ENCODE assay signal across 36 mouse cellular contexts in the genomic region with DNA sequence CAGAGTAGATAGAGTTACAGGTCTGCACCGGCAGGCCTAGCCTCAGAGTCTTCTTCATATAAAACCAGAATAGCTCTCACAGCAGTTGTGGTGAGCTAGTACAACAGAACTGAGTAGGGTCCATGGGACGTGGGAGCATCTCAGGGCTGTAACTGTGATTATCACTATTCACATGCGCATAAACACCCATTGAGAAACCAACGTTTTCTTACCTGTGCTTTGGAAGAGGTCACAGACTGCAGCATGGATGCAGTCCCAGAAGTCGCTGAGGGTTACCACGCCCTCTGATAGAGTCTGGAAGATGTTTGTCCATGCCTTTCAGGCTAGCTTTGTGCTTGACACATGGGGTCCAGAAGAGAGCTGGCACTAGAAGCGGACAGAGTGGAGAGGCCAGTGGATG. TPM values are rescaled to one million over a fixed set of nuclear protein-coding genes. Genes with fewer than 3 reads are reported as not detected.
A peak's percentile ranks its signal among the peaks of the same experiment; 100 is the strongest.
DNase-seq lines count a peak whose midpoint lies in the region; ATAC-seq and TF ChIP-seq lines count a peak whose summit lies in the region.
"Had no signal": no experiment of that assay in that cellular context is flagged by ENCODE, and none has a peak within 500 bp of the region (broad histone marks: within the 10 kb centered on the region; RNA-seq: fewer than 3 reads in every experiment).

No protein-coding gene starts in this region.

- TF ChIP-seq CTCF in ES-Bruce4 (IDR thresholded peaks at IDR 0.05; ENCODE audit: low read depth, low read length), result no peak

- TF ChIP-seq EP300 in ES-Bruce4 (IDR thresholded peaks at IDR 0.05; ENCODE audit: insufficient read depth, low read depth, low read length), result no peak

- no peaks in the 10 kb centered on the region for H3K9me3 ChIP-seq in neural tube, embryonic 13.5 days
- H3K9me3 ChIP-seq in neural tube, embryonic 15.5 days (replicated peaks), result no peaks in the 10 kb centered on the region
- H3K9me3 ChIP-seq in ES-Bruce4 (replicated peaks; ENCODE audit: control insufficient read depth, insufficient read depth, low read length, poor library complexity, severe bottlenecking) (no peaks in the 10 kb centered on the region), ES-E14 (ENCODE audit: control insufficient read depth, insufficient read depth, low read depth, low read length) (no peaks in the 10 kb centered on the region)
- H3K9me3 ChIP-seq: embryonic facial prominence, embryonic 15.5 days had no signal

- no peak for DNase-seq in ES-E14 (ENCODE audit: low read depth, low spot score)
- DNase-seq in gastrocnemius, postnatal 4 days (ENCODE audit: low spot score in 2 of 2), result no peak
- no peak for DNase-seq in cerebellum, postnatal 14 days
- DNase-seq: adrenal gland, adult 2 months; adrenal gland, postnatal 14 days; cerebellum, adult 11 months; cerebellum, adult 2 months; cerebellum, adult 9-11 months; cerebellum, postnatal 36 days; embryo, embryonic 11 days; gastrocnemius, postnatal 10 days; gastrocnemius, postnatal 36 days; heart, adult 11 months; kidney, adult 18-20 months had no signal

- no peak for ATAC-seq in neural tube, embryonic 13.5 days (ENCODE audit: low read depth)
- ATAC-seq in neural tube, embryonic 15.5 days (ENCODE audit: low FRiP score), result no peak
- ATAC-seq: CD4-positive, CD25-positive, alpha-beta regulatory T cell, adult 4 months; forebrain, embryonic 16.5 days; hindbrain, postnatal 0 days; inflammation-experienced regulatory T-cells, adult 6 months; intestine, embryonic 16.5 days; Patski had no signal

- H3K9ac ChIP-seq in neural tube, embryonic 13.5 days, result peak overlapping the region; percentile 13; the same call in 1 of the 2 replicates
- H3K9ac ChIP-seq in neural tube, embryonic 15.5 days (replicated peaks), result no peak overlapping the region
- H3K9ac ChIP-seq in ES-Bruce4 (ENCODE audit: low read depth, poor library complexity, severe bottlenecking), result no peak overlapping the region
- no peak overlapping the region for H3K9ac ChIP-seq in ES-E14 (ENCODE audit: insufficient read depth, low read depth, low read length, poor library complexity, severe bottlenecking)
- H3K9ac ChIP-seq: embryonic facial prominence, embryonic 15.5 days had no signal

- in situ Hi-C loops in ES-E14 (cut with MboI; ENCODE audit: low sequenced_read_pairs in 2 of 2, unreplicated experiment in 2 of 2), result no loop called here

- H3K4me1 ChIP-seq in neural tube, embryonic 13.5 days (replicated peaks), result peaks cover 51% of the 10 kb centered on the region
- H3K4me1 ChIP-seq in neural tube, embryonic 15.5 days, result peaks cover 53% of the 10 kb centered on the region
- H3K4me1 ChIP-seq in ES-Bruce4 (ENCODE audit: control insufficient read depth, insufficient read depth, low read length), result peaks cover 5% of the 10 kb centered on the region
- H3K4me1 ChIP-seq in ES-E14 (ENCODE audit: control insufficient read depth in 2 of 2, insufficient read depth in 2 of 2, low read length in 2 of 2, poor library complexity in 1 of 2), result peaks cover 3 to 41% of the 10 kb centered on the region in 2 experiments

- H3K27ac ChIP-seq in neural tube, embryonic 13.5 days (replicated peaks), result no peak overlapping the region
- no peak overlapping the region for H3K27ac ChIP-seq in neural tube, embryonic 15.5 days (replicated peaks)
- H3K27ac ChIP-seq in ES-Bruce4 (ENCODE audit: insufficient read depth, low read length), result peak overlapping the region; percentile 24; the same call in 1 of the 2 replicates
- peak overlapping the region; percentile 4; the same call in 1 of the 2 replicates for H3K27ac ChIP-seq in ES-E14 (ENCODE audit: insufficient read depth, low read depth, low read length, poor library complexity, severe bottlenecking)
- H3K27ac ChIP-seq: embryonic facial prominence, embryonic 15.5 days; hindbrain, embryonic 14.5 days; hindbrain, postnatal 0 days had no signal

- 93% methylated on average over 7 of the region's 7 CpGs for WGBS in neural tube, embryonic 13.5 days
- WGBS in neural tube, embryonic 15.5 days, result 92% methylated on average over 7 of the region's 7 CpGs

- H3K4me3 ChIP-seq in neural tube, embryonic 13.5 days, result no peak overlapping the region
- no peak overlapping the region for H3K4me3 ChIP-seq in neural tube, embryonic 15.5 days (replicated peaks)
- H3K4me3 ChIP-seq in ES-Bruce4 (ENCODE audit: low read depth, low read length) (no peak overlapping the region), ES-E14 (ENCODE audit: insufficient read depth in 1 of 2, low read depth in 1 of 2, low read length in 2 of 2, poor library complexity in 1 of 2, severe bottlenecking in 1 of 2) (no peak overlapping the region)
- H3K4me3 ChIP-seq: embryonic facial prominence, embryonic 15.5 days had no signal

- H3K27me3 ChIP-seq in neural tube, embryonic 13.5 days, result no peaks in the 10 kb centered on the region
- no peaks in the 10 kb centered on the region for H3K27me3 ChIP-seq in neural tube, embryonic 15.5 days (replicated peaks)
- no peaks in the 10 kb centered on the region for H3K27me3 ChIP-seq in ES-Bruce4 (ENCODE audit: control insufficient read depth, insufficient read depth, low read length, poor library complexity, severe bottlenecking)
- H3K27me3 ChIP-seq: embryonic facial prominence, embryonic 15.5 days; Patski had no signal

- H3K4me2 ChIP-seq in neural tube, embryonic 13.5 days, result no peak overlapping the region
- no peak overlapping the region for H3K4me2 ChIP-seq in neural tube, embryonic 15.5 days
- H3K4me2 ChIP-seq: embryonic facial prominence, embryonic 15.5 days; heart, embryonic 11.5 days; hindbrain, embryonic 14.5 days had no signal

- TF ChIP-seq POLR2A in ES-Bruce4 (IDR thresholded peaks at IDR 0.05; ENCODE audit: insufficient read depth, low read length), result no peak

- peaks cover 100% of the 10 kb centered on the region for H3K36me3 ChIP-seq in neural tube, embryonic 13.5 days
- peaks cover 98% of the 10 kb centered on the region for H3K36me3 ChIP-seq in neural tube, embryonic 15.5 days
- H3K36me3 ChIP-seq in ES-Bruce4 (ENCODE audit: control insufficient read depth, insufficient read depth, low read length, poor library complexity, severe bottlenecking) (peaks cover 36% of the 10 kb centered on the region), ES-E14 (ENCODE audit: control insufficient read depth, insufficient read depth, low read length, poor library complexity, severe bottlenecking) (peaks cover 88% of the 10 kb centered on the region)

TF ChIP-seq in ES-E14, 5 proteins besides CTCF, POLR2A, EP300 and RAD21:
- TF ChIP-seq ZNF384 (IDR thresholded peaks at IDR 0.05; ENCODE audit: low read depth, low read length), result no peak
- no peak for TF ChIP-seq ZC3H11A (IDR thresholded peaks at IDR 0.05; ENCODE audit: borderline replicate concordance, low read depth, low read length)
- TF ChIP-seq CHD2 (IDR thresholded peaks at IDR 0.05; ENCODE audit: low read depth, low read length), result no peak
- TF ChIP-seq MAFK (IDR thresholded peaks at IDR 0.05; ENCODE audit: insufficient read depth, low read depth, low read length), result no peak
- no peak for TF ChIP-seq HCFC1 (IDR thresholded peaks at IDR 0.05; ENCODE audit: borderline replicate concordance, insufficient read depth, low read length)

RNA-seq across cellular contexts. Expression of gene Fbxl19, which starts 9.4 kb away (rescaled TPM):
- polyA plus RNA-seq in neural tube, embryonic 13.5 days (2015; fragmentation: Nextera tagmentation; extraction: Ambion mirVana), result 8.0 and 8.8 TPM in 2 replicates
- 6.9 and 8.7 TPM in 2 replicates for polyA plus RNA-seq in neural tube, embryonic 15.5 days (2015; fragmentation: Nextera tagmentation; extraction: Ambion mirVana)
- polyA plus RNA-seq in ES-Bruce4 (2011; ENCODE audit: insufficient read depth, insufficient read length, low read depth, missing spikeins), result 55.1 and 58.3 TPM in 2 replicates
- total RNA-seq in ES-E14 (2012; rRNA removed), result 86.9 and 93.0 TPM in 2 replicates
- total RNA-seq in gastrocnemius, postnatal 4 days (2021), result 1 to 10 TPM; 8.6 to 8.8 TPM

RNA-seq across cellular contexts. Expression of gene Orai3, which starts 15.9 kb away (rescaled TPM):
- 9.7 and 9.9 TPM in 2 replicates for polyA plus RNA-seq in neural tube, embryonic 13.5 days (2015; fragmentation: Nextera tagmentation; extraction: Ambion mirVana)
- 8.6 and 13.5 TPM in 2 replicates for polyA plus RNA-seq in neural tube, embryonic 15.5 days (2015; fragmentation: Nextera tagmentation; extraction: Ambion mirVana)
- polyA plus RNA-seq in ES-Bruce4 (2011; ENCODE audit: insufficient read depth, insufficient read length, low read depth, missing spikeins), result 20.2 and 23.2 TPM in 2 replicates
- total RNA-seq in ES-E14 (2012; rRNA removed), result 14.0 and 30.7 TPM in 2 replicates
- total RNA-seq in gastrocnemius, postnatal 4 days (2021), result 10 to 100 TPM; 12.3 to 13.9 TPM

RNA-seq across cellular contexts. Expression of gene Ctf2, which starts 21.8 kb away (rescaled TPM):
- polyA plus RNA-seq in neural tube, embryonic 13.5 days (2015; fragmentation: Nextera tagmentation; extraction: Ambion mirVana), result not detected in 2 replicates
- polyA plus RNA-seq in neural tube, embryonic 15.5 days (2015; fragmentation: Nextera tagmentation; extraction: Ambion mirVana), result 0.09 and 0.13 TPM in 2 replicates
- not detected in 2 replicates for polyA plus RNA-seq in ES-Bruce4 (2011; ENCODE audit: insufficient read depth, insufficient read length, low read depth, missing spikeins)
- total RNA-seq in ES-E14 (2012; rRNA removed), result 0.69 and 0.71 TPM in 2 replicates
- not detected for total RNA-seq in gastrocnemius, postnatal 4 days (2021)
- total RNA-seq: adrenal gland, adult 2 months; adrenal gland, postnatal 14 days; adrenal gland, postnatal 4 days; gastrocnemius, adult 18-20 months; gastrocnemius, postnatal 10 days; gastrocnemius, postnatal 36 days; heart, adult 8-10 months; heart, postnatal 25 days; hematopoietic stem cell, adult 5-6 weeks; hindbrain, postnatal 0 days had no signal
- polyA plus RNA-seq: adrenal gland, adult 2 months; CD4-positive, CD25-positive, alpha-beta regulatory T cell, adult 4 months; cerebellum, adult 2 months; cortical plate, adult 2 months; heart, embryonic 11.5 days; heart, embryonic 14.5 days; heart, postnatal 0 days; hindbrain, postnatal 0 days; inflammation-experienced regulatory T-cells, adult 6 months had no signal

RNA-seq across cellular contexts. Expression of gene Setd1a, which starts 22.7 kb away (rescaled TPM):
- polyA plus RNA-seq in neural tube, embryonic 13.5 days (2015; fragmentation: Nextera tagmentation; extraction: Ambion mirVana), result 19.0 and 20.9 TPM in 2 replicates
- 17.8 and 19.5 TPM in 2 replicates for polyA plus RNA-seq in neural tube, embryonic 15.5 days (2015; fragmentation: Nextera tagmentation; extraction: Ambion mirVana)
- polyA plus RNA-seq in ES-Bruce4 (2011; ENCODE audit: insufficient read depth, insufficient read length, low read depth, missing spikeins), result 49.1 and 51.7 TPM in 2 replicates
- total RNA-seq in ES-E14 (2012; rRNA removed), result 22.6 and 24.4 TPM in 2 replicates
- total RNA-seq in gastrocnemius, postnatal 4 days (2021), result 10 to 100 TPM; 30.3 to 32.4 TPM

RNA-seq across cellular contexts. Expression of gene Gm49388, which starts 31.7 kb away (rescaled TPM):
- polyA plus RNA-seq in neural tube, embryonic 13.5 days (2015; fragmentation: Nextera tagmentation; extraction: Ambion mirVana), result not detected in 2 replicates
- not detected in 2 replicates for polyA plus RNA-seq in neural tube, embryonic 15.5 days (2015; fragmentation: Nextera tagmentation; extraction: Ambion mirVana)
- polyA plus RNA-seq in ES-Bruce4 (2011; ENCODE audit: insufficient read depth, insufficient read length, low read depth, missing spikeins), result not detected in 2 replicates
- total RNA-seq in ES-E14 (2012; rRNA removed), result 1.5 and 1.9 TPM in 2 replicates
- 1 to 10 TPM; 2.8 to 4.0 TPM for total RNA-seq in gastrocnemius, postnatal 4 days (2021)
- total RNA-seq: hematopoietic stem cell, adult 5-6 weeks had no signal
- polyA plus RNA-seq: adrenal gland, adult 2 months; cortical plate, adult 2 months; embryonic facial prominence, embryonic 11.5 days; embryonic facial prominence, embryonic 15.5 days; forebrain, embryonic 11.5 days; forebrain, embryonic 16.5 days; heart, embryonic 11.5 days; heart, embryonic 14.5 days; heart, postnatal 0 days; hindbrain, embryonic 14.5 days; hindbrain, postnatal 0 days; inflammation-experienced regulatory T-cells, adult 6 months; intestine, embryonic 16.5 days had no signal

Comparison
In these comparisons a context has a peak if more than half of its experiments do, and no peak if none do; other contexts are left out.
1. H3K27ac ChIP-seq: peak in ES-Bruce4 (single experiment) and ES-E14 (single experiment); none in neural tube, embryonic 13.5 days (single experiment) and neural tube, embryonic 15.5 days (single experiment).